Mouse (Mus musculus): Measurements from ENCODE around the gene Coq5. TPM values are rescaled to one million over a fixed set of nuclear protein-coding genes. Genes with fewer than 3 reads are reported as not detected.

Coq5 gene
- total and polyA plus RNA-seq, 2 experiments from 2014 or later: 41.7 to 45.2 TPM

GRCm38 (mm10) chr5:115235323-115235771 is 44.1 kb upstream of the Coq5 start:
- peak overlapping the region; percentile 79 for H3K4me2 ChIP-seq (ENCODE audit: low read depth)
- H3K4me1 ChIP-seq (ENCODE audit: insufficient read depth): no peaks in the 10 kb centered on the region
- WGBS: under 1% methylated on average over 40 of the region's 45 CpGs
- peaks cover 9% of the 10 kb centered on the region for H3K36me3 ChIP-seq (ENCODE audit: insufficient read depth)
- no peaks in the 10 kb centered on the region for H3K27me3 ChIP-seq (ENCODE audit: insufficient read depth, low read length)
- peak; percentile 73 for ATAC-seq
- no peaks in the 10 kb centered on the region for H3K9me3 ChIP-seq (ENCODE audit: low read length)
- no peak; the same call in 1 of the 2 replicates for TF ChIP-seq CTCF (IDR thresholded peaks at IDR 0.05; ENCODE audit: low read depth)
- H3K4me3 ChIP-seq (ENCODE audit: low read depth, low read length): peak overlapping the region; percentile 60
- peak overlapping the region; percentile 76 for H3K27ac ChIP-seq (ENCODE audit: low read depth, low read length)
- DNase-seq: peak; percentile 82
- peak overlapping the region; percentile 69 for H3K9ac ChIP-seq

GRCm38 (mm10) chr5:115235786-115236263 is 43.6 kb upstream of the Coq5 start, which contains the start of gene Pop5:
Pop5 (plus strand) TSS chr5:115235836.
- no peaks in the 10 kb centered on the region for H3K9me3 ChIP-seq (ENCODE audit: low read length)
- ATAC-seq: peak; percentile 87
- peaks cover 13% of the 10 kb centered on the region for H3K36me3 ChIP-seq (ENCODE audit: insufficient read depth)
- peak within 1 kb of the TSS; percentile 76 for H3K27ac ChIP-seq (ENCODE audit: low read depth, low read length)
- H3K27me3 ChIP-seq (ENCODE audit: insufficient read depth, low read length): no peaks in the 10 kb centered on the region
- peak; percentile 95 for TF ChIP-seq CTCF (IDR thresholded peaks at IDR 0.05; ENCODE audit: low read depth)
- H3K4me1 ChIP-seq (ENCODE audit: insufficient read depth): no peaks in the 10 kb centered on the region
- H3K9ac ChIP-seq: peak within 1 kb of the TSS; percentile 69
- WGBS: 1% methylated on average over 21 of the region's 21 CpGs
- H3K4me3 ChIP-seq (ENCODE audit: low read depth, low read length): peak within 1 kb of the TSS; percentile 60
- peak within 1 kb of the TSS; percentile 79 for H3K4me2 ChIP-seq (ENCODE audit: low read depth)
- peak; percentile 94 for DNase-seq

- peak overlapping the region; percentile 85 for H3K4me2 ChIP-seq (ENCODE audit: low read depth)
- H3K9me3 ChIP-seq (ENCODE audit: low read length): no peaks in the 10 kb centered on the region
- H3K4me1 ChIP-seq (ENCODE audit: insufficient read depth): no peaks in the 10 kb centered on the region
- no peak overlapping the region for H3K27ac ChIP-seq (ENCODE audit: low read depth, low read length)
- no peak for TF ChIP-seq CTCF (IDR thresholded peaks at IDR 0.05; ENCODE audit: low read depth)
- 2% methylated on average over 88 of the region's 88 CpGs for WGBS
- H3K4me3 ChIP-seq (ENCODE audit: low read depth, low read length): peak overlapping the region; percentile 68
- H3K27me3 ChIP-seq (ENCODE audit: insufficient read depth, low read length): no peaks in the 10 kb centered on the region
- ATAC-seq (peak; percentile 78), DNase-seq (peak; percentile 93)
- peak overlapping the region; percentile 72 for H3K9ac ChIP-seq
- peaks cover 36% of the 10 kb centered on the region for H3K36me3 ChIP-seq (ENCODE audit: insufficient read depth)
Observed at GRCm38 (mm10) chr5:115237803-115238728, 41.4 kb upstream of the Coq5 start.

- H3K4me3 ChIP-seq (ENCODE audit: low read depth, low read length): peak overlapping the region; percentile 68
- WGBS: 8% methylated on average over 11 of the region's 11 CpGs
- H3K4me2 ChIP-seq (ENCODE audit: low read depth): peak overlapping the region; percentile 85
- no peaks in the 10 kb centered on the region for H3K4me1 ChIP-seq (ENCODE audit: insufficient read depth)
- no peaks in the 10 kb centered on the region for H3K9me3 ChIP-seq (ENCODE audit: low read length)
- H3K27ac ChIP-seq (ENCODE audit: low read depth, low read length): no peak overlapping the region
- peaks cover 43% of the 10 kb centered on the region for H3K36me3 ChIP-seq (ENCODE audit: insufficient read depth)
- DNase-seq (no peak), ATAC-seq (no peak)
- TF ChIP-seq CTCF (IDR thresholded peaks at IDR 0.05; ENCODE audit: low read depth): no peak
- no peaks in the 10 kb centered on the region for H3K27me3 ChIP-seq (ENCODE audit: insufficient read depth, low read length)
- no peak overlapping the region for H3K9ac ChIP-seq
Observed at GRCm38 (mm10) chr5:115238729-115239195, 40.7 kb upstream of the Coq5 start.

GRCm38 (mm10) chr5:115240191-115240590 is 39.3 kb upstream of the Coq5 start:
- Histone ChIP-seq H3K27me3 (ENCODE audit: insufficient read depth, low read length) (no peaks in the 10 kb centered on the region), H3K27ac (ENCODE audit: low read depth, low read length) (no peak overlapping the region), H3K4me2 (ENCODE audit: low read depth) (no peak overlapping the region), H3K9ac (no peak overlapping the region), H3K4me3 (ENCODE audit: low read depth, low read length) (no peak overlapping the region), H3K9me3 (ENCODE audit: low read length) (no peaks in the 10 kb centered on the region), H3K4me1 (ENCODE audit: insufficient read depth) (no peaks in the 10 kb centered on the region), H3K36me3 (ENCODE audit: insufficient read depth) (peaks cover 57% of the 10 kb centered on the region)
- DNase-seq: no peak
- TF ChIP-seq CTCF (IDR thresholded peaks at IDR 0.05; ENCODE audit: low read depth): no peak
- ATAC-seq: no peak
- 82% methylated on average over 11 of the region's 11 CpGs for WGBS

GRCm38 (mm10) chr5:115255472-115255871 is 24.0 kb upstream of the Coq5 start:
- no peak overlapping the region for H3K4me3 ChIP-seq (ENCODE audit: low read depth, low read length)
- no peaks in the 10 kb centered on the region for H3K27me3 ChIP-seq (ENCODE audit: insufficient read depth, low read length)
- no peaks in the 10 kb centered on the region for H3K9me3 ChIP-seq (ENCODE audit: low read length)
- ATAC-seq (no peak), DNase-seq (no peak)
- no peak overlapping the region for H3K9ac ChIP-seq
- H3K4me2 ChIP-seq (ENCODE audit: low read depth): no peak overlapping the region
- TF ChIP-seq CTCF (IDR thresholded peaks at IDR 0.05; ENCODE audit: low read depth): no peak
- H3K36me3 ChIP-seq (ENCODE audit: insufficient read depth): peaks cover 69% of the 10 kb centered on the region
- no peak overlapping the region for H3K27ac ChIP-seq (ENCODE audit: low read depth, low read length)
- no peaks in the 10 kb centered on the region for H3K4me1 ChIP-seq (ENCODE audit: insufficient read depth)
- 81% methylated on average over 1 of the region's 1 CpGs for WGBS
